18 mouse cellular contexts compared by ENCODE assay signal in genomic region chr6:95229885-95230284, GRCm38 (mm10).
"Had no signal": no experiment of that assay in that cellular context is flagged by ENCODE, and none has a peak within 500 bp of the region (broad histone marks: within the 10 kb centered on the region; RNA-seq: fewer than 3 reads in every experiment).

No protein-coding gene starts in this region.

- H3K4me1 ChIP-seq: liver, embryonic 12.5 days; liver, embryonic 15.5 days; lung, embryonic 15.5 days had no signal

- ATAC-seq: intestine, postnatal 0 days; liver, embryonic 12.5 days had no signal

- H3K27ac ChIP-seq: left cerebral cortex, adult 2 months; liver, embryonic 12.5 days; liver, embryonic 15.5 days; lung, embryonic 15.5 days; neural tube, embryonic 12.5 days had no signal

- H3K27me3 ChIP-seq: liver, embryonic 12.5 days; liver, embryonic 15.5 days; lung, embryonic 15.5 days; neural tube, embryonic 12.5 days had no signal

- H3K9ac ChIP-seq: liver, embryonic 12.5 days; liver, embryonic 15.5 days; lung, embryonic 15.5 days; neural tube, embryonic 12.5 days had no signal

- H3K36me3 ChIP-seq: liver, embryonic 12.5 days; liver, embryonic 15.5 days; lung, embryonic 15.5 days; neural tube, embryonic 12.5 days had no signal

- DNase-seq: kidney, adult 2 months; kidney, postnatal 10 days; kidney, postnatal 36 days; layer of hippocampus, postnatal 36 days; liver; lung, adult 18-20 months; lung, postnatal 10 days; lung, postnatal 4 days; midbrain, embryonic 14.5 days; thymus, adult 18-20 months; thymus, postnatal 36 days had no signal

- H3K4me2 ChIP-seq: liver, embryonic 12.5 days; liver, embryonic 15.5 days; lung, embryonic 15.5 days; midbrain, embryonic 11.5 days; neural tube, embryonic 12.5 days had no signal

- H3K9me3 ChIP-seq: liver, embryonic 12.5 days; liver, embryonic 15.5 days; lung, embryonic 15.5 days; neural tube, embryonic 12.5 days had no signal

- H3K4me3 ChIP-seq: left cerebral cortex, adult 2 months; liver, embryonic 12.5 days; liver, embryonic 15.5 days; lung, embryonic 15.5 days; neural tube, embryonic 12.5 days had no signal
